Mouse (Mus musculus): ENCODE measurements around the gene Grb2. TPM values are rescaled to one million over a fixed set of nuclear protein-coding genes. Genes with fewer than 3 reads are reported as not detected.

The Grb2 gene
- polyA plus RNA-seq, 1 experiment from 2014 or later, result 139 TPM

GRCm38 (mm10) chr11:115639540-115639939, 68.9 kb downstream of the Grb2 start:
- Histone ChIP-seq H3K9ac (no peak overlapping the region), H3K27me3 (no peaks in the 10 kb centered on the region), H3K4me1 (no peaks in the 10 kb centered on the region), H3K9me3 (replicated peaks) (no peaks in the 10 kb centered on the region), H3K4me3 (no peak overlapping the region), H3K4me2 (no peak overlapping the region), H3K27ac (no peak overlapping the region), H3K36me3 (ENCODE audit: poor library complexity, severe bottlenecking) (peaks cover 21% of the 10 kb centered on the region)
- ATAC-seq, result no peak
- 92% methylated on average over 4 of the region's 4 CpGs for WGBS

DNA sequence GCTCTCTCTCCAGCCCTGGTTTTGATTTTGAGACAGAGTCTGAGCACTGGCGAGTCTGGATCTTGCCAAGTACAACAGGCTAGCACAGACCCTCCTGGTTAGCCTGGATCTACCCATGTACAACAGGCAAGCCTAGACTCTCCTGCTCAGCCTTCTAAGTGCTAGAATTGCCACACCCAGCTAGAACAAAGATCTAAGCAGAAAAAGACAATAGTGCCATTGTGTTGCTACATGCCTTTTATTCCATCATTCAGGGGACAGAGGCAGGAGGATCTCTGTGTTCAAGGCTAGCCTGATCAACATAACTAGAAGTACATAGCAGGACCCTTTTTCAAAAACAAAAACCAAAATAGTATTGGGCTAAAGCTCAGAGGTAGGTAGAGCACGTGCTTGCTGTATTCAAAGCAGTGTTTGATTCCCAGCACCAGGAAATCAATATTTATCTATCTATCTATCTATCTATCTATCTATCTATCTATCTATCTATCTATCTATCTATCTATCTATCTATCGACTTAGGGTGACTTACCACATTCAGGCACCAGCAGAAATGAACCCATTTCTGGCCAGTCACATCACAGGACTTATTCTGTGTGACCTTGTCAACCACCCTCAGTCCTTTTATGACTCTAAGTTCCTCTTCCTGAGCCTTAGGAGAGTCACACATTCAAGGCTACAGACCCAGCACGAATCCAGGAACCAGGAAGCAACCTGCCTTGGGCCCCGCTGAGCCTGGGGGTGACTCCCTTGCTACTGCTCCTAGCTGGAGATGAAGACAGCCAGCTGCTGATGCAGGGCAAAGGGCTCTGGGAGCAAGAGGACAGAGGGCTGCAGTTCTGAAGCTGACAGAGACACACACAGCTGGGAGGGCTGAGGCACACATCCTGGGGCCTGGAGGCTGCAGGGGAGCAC, 69.6 kb downstream of the Grb2 start:
- H3K27ac ChIP-seq, result no peak overlapping the region
- H3K9me3 ChIP-seq (replicated peaks), result no peaks in the 10 kb centered on the region
- peaks cover 15% of the 10 kb centered on the region; the same call in 1 of the 2 replicates for H3K36me3 ChIP-seq (ENCODE audit: poor library complexity, severe bottlenecking)
- no peaks in the 10 kb centered on the region for H3K4me1 ChIP-seq
- no peaks in the 10 kb centered on the region for H3K27me3 ChIP-seq
- no peak overlapping the region for H3K4me2 ChIP-seq
- 87% methylated on average over 5 of the region's 5 CpGs for WGBS
- H3K4me3 ChIP-seq, result no peak overlapping the region
- no peak for ATAC-seq
- H3K9ac ChIP-seq, result no peak overlapping the region

- no peaks in the 10 kb centered on the region for H3K9me3 ChIP-seq (replicated peaks)
- 84% methylated on average over 3 of the region's 3 CpGs for WGBS
Measured at GRCm38 (mm10) chr11:115636960-115637359, 71.4 kb downstream of the Grb2 start.

DNA sequence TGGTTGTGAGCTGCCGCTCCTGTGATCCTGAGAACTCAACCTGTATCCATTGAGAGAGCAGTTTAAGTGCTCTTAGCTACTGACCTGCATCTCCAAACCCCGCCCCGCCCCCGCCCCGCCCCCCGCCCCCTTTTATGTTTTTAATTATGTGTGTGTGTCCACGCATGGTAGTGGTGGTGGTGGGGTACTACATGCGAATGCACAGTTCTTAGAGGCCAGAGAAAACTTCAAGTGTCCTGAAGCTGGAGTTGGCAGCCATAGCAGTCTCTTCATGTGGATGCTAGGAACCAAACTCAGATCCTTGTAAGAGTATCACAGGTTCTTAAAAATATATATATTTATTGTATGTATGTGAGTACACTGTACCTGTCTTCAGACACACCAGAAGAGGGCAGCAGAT, 72.9 kb downstream of the Grb2 start:
- H3K9me3 ChIP-seq (replicated peaks), result no peaks in the 10 kb centered on the region
- 73% methylated on average over 8 of the region's 8 CpGs for WGBS

More at GRCm38 (mm10) chr11:115636960-115637359, 71.4 kb downstream of the Grb2 start:
- Histone ChIP-seq H3K9ac (no peak overlapping the region), H3K36me3 (ENCODE audit: poor library complexity, severe bottlenecking) (no peaks in the 10 kb centered on the region; the same call in 1 of the 2 replicates), H3K4me1 (no peaks in the 10 kb centered on the region), H3K4me2 (no peak overlapping the region), H3K27ac (no peak overlapping the region), H3K4me3 (no peak overlapping the region), H3K27me3 (no peaks in the 10 kb centered on the region)
- ATAC-seq, result no peak

GRCm38 (mm10) chr11:115635041-115635440, 73.4 kb downstream of the Grb2 start:
- Histone ChIP-seq H3K4me1 (no peaks in the 10 kb centered on the region), H3K4me3 (no peak overlapping the region), H3K27ac (no peak overlapping the region), H3K9me3 (replicated peaks) (no peaks in the 10 kb centered on the region), H3K27me3 (no peaks in the 10 kb centered on the region), H3K9ac (no peak overlapping the region), H3K4me2 (no peak overlapping the region), H3K36me3 (ENCODE audit: poor library complexity, severe bottlenecking) (no peaks in the 10 kb centered on the region)
- no peak for ATAC-seq
- 88% methylated on average over 8 of the region's 8 CpGs for WGBS

More for the DNA sequence above, 72.9 kb downstream of the Grb2 start:
- ATAC-seq, result no peak
- Histone ChIP-seq H3K27ac (no peak overlapping the region), H3K27me3 (no peaks in the 10 kb centered on the region), H3K4me3 (no peak overlapping the region), H3K9ac (no peak overlapping the region), H3K4me1 (no peaks in the 10 kb centered on the region), H3K36me3 (ENCODE audit: poor library complexity, severe bottlenecking) (no peaks in the 10 kb centered on the region), H3K4me2 (no peak overlapping the region)

DNA sequence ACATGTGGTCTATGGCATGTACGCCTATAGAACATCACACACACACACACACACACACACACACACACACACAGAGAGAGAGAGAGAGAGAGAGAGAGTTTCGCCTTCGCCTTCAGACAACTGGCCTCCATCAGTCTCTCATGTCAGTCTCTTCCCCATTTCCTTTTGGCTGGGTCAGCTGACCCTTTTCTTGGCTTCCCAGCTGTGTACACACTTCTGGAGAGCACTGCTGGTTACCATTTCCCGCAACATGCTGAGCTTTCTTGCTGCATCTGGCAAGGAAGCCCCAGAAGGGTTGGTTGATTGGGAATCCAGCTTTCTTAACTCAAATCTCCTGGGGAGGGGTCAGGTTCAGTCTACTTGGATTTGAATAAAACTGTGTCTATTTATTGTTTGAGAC, 74.3 kb downstream of the Grb2 start:
- Histone ChIP-seq H3K27me3 (no peaks in the 10 kb centered on the region), H3K4me2 (no peak overlapping the region), H3K9me3 (replicated peaks) (no peaks in the 10 kb centered on the region), H3K4me1 (no peaks in the 10 kb centered on the region), H3K4me3 (no peak overlapping the region), H3K9ac (no peak overlapping the region), H3K36me3 (ENCODE audit: poor library complexity, severe bottlenecking) (no peaks in the 10 kb centered on the region), H3K27ac (no peak overlapping the region)
- ATAC-seq, result no peak
- WGBS, result 86% methylated on average over 4 of the region's 4 CpGs

DNA sequence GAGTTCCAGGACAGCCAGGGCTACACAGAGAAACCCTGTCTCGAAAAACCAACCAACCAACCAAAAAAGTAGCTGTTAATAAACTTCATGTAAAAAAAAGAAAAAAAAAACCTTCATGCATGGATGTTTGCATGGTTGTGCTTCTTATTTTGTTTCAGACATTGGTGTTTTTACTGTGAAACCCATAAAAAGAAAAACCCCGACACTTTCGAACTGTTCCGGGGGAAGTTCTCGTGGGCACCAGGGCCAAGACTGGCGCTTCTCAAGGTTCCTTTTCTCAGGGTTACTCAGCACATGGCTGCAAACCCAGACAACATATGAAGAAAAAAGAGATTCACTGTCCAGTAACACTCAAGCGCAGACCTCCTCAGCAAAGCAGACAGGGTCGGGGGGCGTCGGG, 75.5 kb downstream of the Grb2 start:
- Histone ChIP-seq H3K27ac (no peak overlapping the region), H3K9me3 (replicated peaks) (no peaks in the 10 kb centered on the region), H3K4me1 (peaks cover 3% of the 10 kb centered on the region; the same call in 1 of the 2 replicates), H3K9ac (no peak overlapping the region), H3K36me3 (ENCODE audit: poor library complexity, severe bottlenecking) (no peaks in the 10 kb centered on the region), H3K4me3 (no peak overlapping the region), H3K27me3 (no peaks in the 10 kb centered on the region), H3K4me2 (no peak overlapping the region)
- no peak for ATAC-seq
- 88% methylated on average over 10 of the region's 10 CpGs for WGBS

DNA sequence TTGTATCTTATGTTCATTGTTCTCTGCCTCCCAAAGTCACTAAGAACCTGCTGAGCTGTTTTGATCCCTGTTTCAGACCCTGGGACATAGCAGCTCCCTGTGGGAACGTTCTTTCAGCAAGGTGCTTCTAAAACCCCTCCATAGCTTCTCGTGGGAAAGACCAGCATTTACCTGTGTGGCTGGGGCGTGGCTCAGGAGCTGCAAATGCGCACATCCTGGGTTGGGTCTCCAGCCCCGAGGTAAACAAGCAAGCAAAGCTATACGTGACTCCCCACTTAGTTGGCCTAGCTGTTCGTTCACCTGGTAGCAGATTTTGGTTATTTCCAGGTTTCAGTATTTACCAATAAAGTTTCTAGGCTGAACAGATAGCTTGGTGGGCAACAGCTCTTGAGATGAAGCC, 76.2 kb downstream of the Grb2 start:
- Histone ChIP-seq H3K4me3 (no peak overlapping the region), H3K4me1 (peaks cover 8% of the 10 kb centered on the region), H3K4me2 (no peak overlapping the region), H3K36me3 (ENCODE audit: poor library complexity, severe bottlenecking) (no peaks in the 10 kb centered on the region), H3K9me3 (replicated peaks) (no peaks in the 10 kb centered on the region), H3K27ac (no peak overlapping the region), H3K9ac (no peak overlapping the region), H3K27me3 (no peaks in the 10 kb centered on the region)
- WGBS, result 77% methylated on average over 7 of the region's 7 CpGs
- no peak for ATAC-seq

GRCm38 (mm10) chr11:115631505-115631890, 76.9 kb downstream of the Grb2 start:
- Histone ChIP-seq H3K4me3 (no peak overlapping the region), H3K4me2 (no peak overlapping the region), H3K9ac (no peak overlapping the region), H3K9me3 (replicated peaks) (no peaks in the 10 kb centered on the region), H3K27ac (no peak overlapping the region), H3K27me3 (no peaks in the 10 kb centered on the region), H3K4me1 (peaks cover 13% of the 10 kb centered on the region), H3K36me3 (ENCODE audit: poor library complexity, severe bottlenecking) (no peaks in the 10 kb centered on the region)
- ATAC-seq, result no peak
- WGBS, result 21% methylated on average over 3 of the region's 3 CpGs

GRCm38 (mm10) chr11:115630532-115631504, 77.6 kb downstream of the Grb2 start:
- 48% methylated on average over 16 of the region's 16 CpGs for WGBS
- no peak overlapping the region for H3K9ac ChIP-seq
- H3K36me3 ChIP-seq (ENCODE audit: poor library complexity, severe bottlenecking), result no peaks in the 10 kb centered on the region
- H3K27me3 ChIP-seq, result no peaks in the 10 kb centered on the region
- peaks cover 13% of the 10 kb centered on the region for H3K4me1 ChIP-seq
- ATAC-seq, result no peak
- no peaks in the 10 kb centered on the region for H3K9me3 ChIP-seq (replicated peaks)
- H3K4me3 ChIP-seq, result no peak overlapping the region
- no peak overlapping the region for H3K4me2 ChIP-seq
- H3K27ac ChIP-seq, result no peak overlapping the region

DNA sequence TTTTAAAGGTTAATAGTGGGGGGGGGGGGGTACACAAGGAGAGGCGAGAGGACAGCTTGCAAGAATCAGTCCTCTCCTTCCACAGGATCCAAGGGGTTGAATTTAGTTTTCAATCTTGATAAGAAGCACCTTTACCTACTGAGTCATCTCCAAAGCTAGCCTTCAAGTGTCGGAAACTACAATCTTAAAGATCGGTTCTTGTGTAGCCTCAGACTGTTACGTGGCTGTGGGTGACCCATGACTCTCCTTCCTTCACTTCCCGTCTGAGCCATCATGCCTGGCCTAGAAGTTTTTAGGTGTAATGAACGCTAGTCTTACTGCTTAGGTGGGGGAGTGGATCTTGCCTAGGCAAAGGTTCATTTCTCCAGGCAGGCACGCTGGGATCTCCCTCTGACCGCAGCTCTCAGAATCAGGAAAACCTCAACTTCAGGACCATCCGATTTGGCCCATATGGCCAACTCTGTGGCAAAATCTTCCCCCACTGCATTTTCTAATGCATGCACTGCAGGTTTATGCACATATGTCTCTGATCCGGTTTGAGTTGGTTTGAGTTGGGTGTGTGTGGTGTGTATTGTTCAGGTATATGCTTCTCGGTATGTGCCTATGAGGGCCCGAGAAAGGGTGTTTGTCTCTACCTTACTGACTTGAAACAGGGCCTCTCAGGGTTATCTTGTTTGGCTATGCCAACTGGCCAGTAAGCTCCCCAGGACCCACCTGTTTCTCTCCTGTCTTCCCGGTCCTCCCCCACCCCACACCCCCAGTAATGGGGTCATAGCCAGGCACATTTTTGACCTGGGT, 78.5 kb downstream of the Grb2 start:
- ATAC-seq, result no peak
- no peaks in the 10 kb centered on the region for H3K27me3 ChIP-seq
- 86% methylated on average over 13 of the region's 13 CpGs for WGBS
- no peaks in the 10 kb centered on the region for H3K36me3 ChIP-seq (ENCODE audit: poor library complexity, severe bottlenecking)
- no peak overlapping the region for H3K9ac ChIP-seq
- no peak overlapping the region for H3K4me3 ChIP-seq
- no peak overlapping the region for H3K4me2 ChIP-seq
- H3K27ac ChIP-seq, result no peak overlapping the region
- no peaks in the 10 kb centered on the region for H3K9me3 ChIP-seq (replicated peaks)
- peaks cover 13% of the 10 kb centered on the region for H3K4me1 ChIP-seq

Measured in forebrain, embryonic 13.5 days (tissue).